Mouse (Mus musculus) CH12.LX (cell line): Measurements from ENCODE around the gene Slc38a9.

Experiments
- CHD2 ChIP-seq: IDR thresholded peaks from 2 replicates; pipeline ENCODE4 v1.6.1; 2011; ENCODE audit warnings: low read length, improper control_type of control experiment
- CTCF ChIP-seq, 2 experiments: IDR thresholded peaks in 1 of 2; conservative IDR thresholded peaks in 1 of 2; 2 replicates each; pipeline ENCODE4 v1.5.1; 2011 to 2012; ENCODE audit warnings: low read depth in 2 of 2, low read length in 2 of 2, improper control_type of control experiment in 1 of 2, inconsistent platforms in 1 of 2, mild to moderate bottlenecking in 1 of 2, moderate library complexity in 1 of 2
- EP300 ChIP-seq: IDR thresholded peaks from 2 replicates; pipeline ENCODE4 v1.6.1; 2011; ENCODE audit warnings: low read length, improper control_type of control experiment
- JUND ChIP-seq: conservative IDR thresholded peaks from 2 replicates; pipeline ENCODE4 v1.6.1; 2011; ENCODE audit warnings: low read depth, low read length, improper control_type of control experiment
- KAT2A ChIP-seq: IDR thresholded peaks from 2 replicates; pipeline ENCODE4 v1.6.1; 2012; ENCODE audit warnings: low read length, improper control_type of control experiment, inconsistent platforms; ENCODE audit not compliant: insufficient replicate concordance
- MAZ ChIP-seq: IDR thresholded peaks from 2 replicates; pipeline ENCODE4 v1.6.1; 2012; ENCODE audit warnings: low read depth, mild to moderate bottlenecking, inconsistent platforms, low read length, improper control_type of control experiment, moderate library complexity
- MYC ChIP-seq: IDR thresholded peaks from 2 replicates; pipeline ENCODE4 v1.6.1; 2011; ENCODE audit warnings: low read depth, mild to moderate bottlenecking, improper control_type of control experiment, low read length
- POLR2A ChIP-seq: IDR thresholded peaks from 2 replicates; pipeline ENCODE4 v1.6.1; 2011; ENCODE audit warnings: low read depth, mild to moderate bottlenecking, improper control_type of control experiment, low read length
- POLR2AphosphoS2 ChIP-seq: IDR thresholded peaks from 2 replicates; pipeline ENCODE4 v1.6.1; 2011; ENCODE audit warnings: low read depth, low read length, improper control_type of control experiment
- USF2 ChIP-seq: conservative IDR thresholded peaks from 2 replicates; pipeline ENCODE4 v1.6.1; 2011; ENCODE audit warnings: low read depth, low read length, improper control_type of control experiment
- ZC3H11A ChIP-seq: IDR thresholded peaks from 2 replicates; pipeline ENCODE4 v1.6.1; 2012; ENCODE audit warnings: low read depth, mild to moderate bottlenecking, inconsistent platforms, low read length, improper control_type of control experiment
- ZNF384 ChIP-seq: IDR thresholded peaks from 2 replicates; pipeline ENCODE4 v1.6.1; 2012; ENCODE audit warnings: low read depth, low read length, improper control_type of control experiment, inconsistent platforms

GRCm38 (mm10) chr13:112667215-112667614 lies 6.7 kb downstream of the Slc38a9 start:
- TF ChIP-seq CTCF (conservative IDR thresholded peaks at IDR 0.05 in 1 of 2, IDR thresholded peaks at IDR 0.05 in 1 of 2; ENCODE audit: low read depth in 2 of 2, low read length in 2 of 2), result no peak
- TF ChIP-seq USF2, result no peak
- peak; percentile 62 for TF ChIP-seq POLR2A
- TF ChIP-seq ZNF384, result no peak
- peak; percentile 22; the same call in 1 of the 2 replicates for TF ChIP-seq POLR2AphosphoS2
- TF ChIP-seq ZC3H11A, result no peak
- TF ChIP-seq EP300, result peak; percentile 15; the same call in 1 of the 2 replicates
- TF ChIP-seq MYC, result peak; percentile 72; the same call in 1 of the 2 replicates
- no peak for TF ChIP-seq JUND
- TF ChIP-seq MAZ, result no peak
- TF ChIP-seq KAT2A, result no peak
- TF ChIP-seq CHD2, result peak; percentile 60
